Mouse (Mus musculus) ES-Bruce4 (cell line): Measurements from ENCODE around the gene Col6a1. TPM values are rescaled to one million over a fixed set of nuclear protein-coding genes. Genes with fewer than 3 reads are reported as not detected.

Experiments used
- H3K27ac ChIP-seq: 2 replicates; pipeline ENCODE4 v1.5.1; 2012; ENCODE audit warnings: low read length, inconsistent platforms; ENCODE audit not compliant: insufficient read depth
- H3K27me3 ChIP-seq: 2 replicates; pipeline ENCODE4 v1.6.1; 2012; ENCODE audit warnings: mild to moderate bottlenecking, low read length, inconsistent platforms; ENCODE audit not compliant: control insufficient read depth, poor library complexity, insufficient read depth, severe bottlenecking
- H3K36me3 ChIP-seq: 2 replicates; pipeline ENCODE4 v1.6.1; 2012; ENCODE audit warnings: inconsistent platforms, mild to moderate bottlenecking, low read length, moderate library complexity; ENCODE audit not compliant: control insufficient read depth, poor library complexity, insufficient read depth, severe bottlenecking
- H3K4me1 ChIP-seq: one replicate; pipeline ENCODE4 v1.8.1; 2011; ENCODE audit warnings: low read length; ENCODE audit not compliant: control insufficient read depth, insufficient read depth
- H3K4me3 ChIP-seq: 2 replicates; pipeline ENCODE4 v1.5.1; 2011; ENCODE audit warnings: low read depth, mild to moderate bottlenecking, low read length
- H3K9ac ChIP-seq: 2 replicates; pipeline ENCODE4 v1.6.1; 2012; ENCODE audit warnings: low read depth, mild to moderate bottlenecking, inconsistent platforms; ENCODE audit not compliant: poor library complexity, severe bottlenecking
- H3K9me3 ChIP-seq: replicated peaks from 2 replicates; pipeline ENCODE4 v1.6.1; 2012; ENCODE audit warnings: mild to moderate bottlenecking, low read length, inconsistent platforms; ENCODE audit not compliant: control insufficient read depth, poor library complexity, insufficient read depth, severe bottlenecking
- CTCF ChIP-seq: IDR thresholded peaks from one replicate; pipeline ENCODE4 v1.8.1; 2011; ENCODE audit warnings: low read depth, low read length
- EP300 ChIP-seq: IDR thresholded peaks from 2 replicates; pipeline ENCODE4 v1.6.1; 2011; ENCODE audit warnings: low read depth, low read length; ENCODE audit not compliant: insufficient read depth
- POLR2A ChIP-seq: IDR thresholded peaks from one replicate; pipeline ENCODE4 v1.8.1; 2011; ENCODE audit warnings: low read length; ENCODE audit not compliant: insufficient read depth
- polyA plus RNA-seq: library from polyadenylated mRNA; stranded (reverse); fragments of >200 nt; gene quantifications from 2 replicates; pipeline ENCODE4 v1.2.4, GENCODE M21; 2011; ENCODE audit warnings: low read depth; ENCODE audit not compliant: missing spikeins, insufficient read depth, insufficient read length

Gene Col6a1
- polyA plus RNA-seq, 1 experiment = 4.7 TPM

GRCm38 (mm10) chr10:76722751-76723450, 3.1 kb downstream of the Col6a1 start:
- H3K4me3 ChIP-seq = no peak overlapping the region
- no peaks in the 10 kb centered on the region for H3K36me3 ChIP-seq
- H3K9me3 ChIP-seq = no peaks in the 10 kb centered on the region
- TF ChIP-seq POLR2A (no peak), CTCF (no peak), EP300 (no peak)
- H3K9ac ChIP-seq = no peak overlapping the region
- H3K27me3 ChIP-seq = no peaks in the 10 kb centered on the region
- H3K27ac ChIP-seq = no peak overlapping the region
- no peaks in the 10 kb centered on the region for H3K4me1 ChIP-seq

GRCm38 (mm10) chr10:76721746-76722145, 4.2 kb downstream of the Col6a1 start:
- TF ChIP-seq EP300 (no peak), POLR2A (no peak), CTCF (no peak)
- Histone ChIP-seq H3K9me3 (no peaks in the 10 kb centered on the region), H3K9ac (no peak overlapping the region), H3K36me3 (no peaks in the 10 kb centered on the region), H3K4me3 (no peak overlapping the region), H3K4me1 (no peaks in the 10 kb centered on the region), H3K27ac (no peak overlapping the region), H3K27me3 (no peaks in the 10 kb centered on the region)

- no peak for TF ChIP-seq EP300
- TF ChIP-seq POLR2A = no peak
- no peak for TF ChIP-seq CTCF
- Histone ChIP-seq H3K36me3 (no peaks in the 10 kb centered on the region), H3K27ac (no peak overlapping the region)
Observed at GRCm38 (mm10) chr10:76721216-76721615, 4.8 kb downstream of the Col6a1 start.

GRCm38 (mm10) chr10:76717631-76718030, 8.3 kb downstream of the Col6a1 start:
- Histone ChIP-seq H3K27ac (no peak overlapping the region), H3K4me1 (no peaks in the 10 kb centered on the region), H3K4me3 (no peak overlapping the region), H3K9me3 (no peaks in the 10 kb centered on the region), H3K9ac (no peak overlapping the region), H3K27me3 (no peaks in the 10 kb centered on the region), H3K36me3 (no peaks in the 10 kb centered on the region)
- TF ChIP-seq EP300 (no peak), CTCF (no peak)

More at GRCm38 (mm10) chr10:76721216-76721615, 4.8 kb downstream of the Col6a1 start:
- Histone ChIP-seq H3K9ac (no peak overlapping the region), H3K27me3 (no peaks in the 10 kb centered on the region), H3K9me3 (no peaks in the 10 kb centered on the region), H3K4me3 (no peak overlapping the region), H3K4me1 (no peaks in the 10 kb centered on the region)

- Histone ChIP-seq H3K4me3 (no peak overlapping the region), H3K9ac (no peak overlapping the region), H3K4me1 (no peaks in the 10 kb centered on the region), H3K9me3 (no peaks in the 10 kb centered on the region), H3K36me3 (no peaks in the 10 kb centered on the region), H3K27ac (no peak overlapping the region), H3K27me3 (no peaks in the 10 kb centered on the region)
- TF ChIP-seq EP300 (no peak), CTCF (no peak), POLR2A (no peak)
Observed at GRCm38 (mm10) chr10:76717026-76717425, 8.9 kb downstream of the Col6a1 start.

- no peaks in the 10 kb centered on the region for H3K36me3 ChIP-seq
- H3K9ac ChIP-seq = no peak overlapping the region
- H3K4me1 ChIP-seq = no peaks in the 10 kb centered on the region
- H3K27me3 ChIP-seq = no peaks in the 10 kb centered on the region
- H3K27ac ChIP-seq = no peak overlapping the region
- TF ChIP-seq EP300 (no peak), CTCF (no peak), POLR2A (no peak)
- no peak overlapping the region for H3K4me3 ChIP-seq
- no peaks in the 10 kb centered on the region for H3K9me3 ChIP-seq
Observed at GRCm38 (mm10) chr10:76714303-76714702, 11.7 kb downstream of the Col6a1 start.
